Mouse (Mus musculus) erythroblast, embryonic 14.5 days (primary cell): ENCODE results near the gene Sept10. TPM values are rescaled to one million over a fixed set of nuclear protein-coding genes. Genes with fewer than 3 reads are reported as not detected.
"Not testable (repeated sequence)": the region's sequence is repeated elsewhere in the genome, so short reads cannot be mapped to it uniquely, and the experiment has no call there.

Experiments
- H3K27me3 ChIP-seq: 2 replicates; pipeline ENCODE4 v1.6.1; 2012; ENCODE audit warnings: inconsistent platforms; ENCODE audit not compliant: control insufficient read depth
- H3K36me3 ChIP-seq: 2 replicates; pipeline ENCODE4 v1.6.1; 2012; ENCODE audit warnings: mild to moderate bottlenecking, inconsistent platforms; ENCODE audit not compliant: control insufficient read depth
- H3K4me1 ChIP-seq: 2 replicates; pipeline ENCODE4 v1.6.1; 2012; ENCODE audit warnings: inconsistent platforms; ENCODE audit not compliant: control insufficient read depth
- H3K4me3 ChIP-seq: replicated peaks from 2 replicates; pipeline ENCODE3; 2012; ENCODE audit warnings: moderate library complexity, mild to moderate bottlenecking, inconsistent platforms
- H3K9me3 ChIP-seq: 2 replicates; pipeline ENCODE4 v1.6.1; 2012; ENCODE audit warnings: low read length, inconsistent platforms, mixed read lengths; ENCODE audit not compliant: control insufficient read depth
- GATA1 ChIP-seq: IDR thresholded peaks from 2 replicates; pipeline ENCODE4 v1.6.1; 2012; ENCODE audit warnings: low read length, inconsistent platforms, mixed read lengths
- TAL1 ChIP-seq: IDR thresholded peaks from 3 replicates; pipeline ENCODE4 v1.6.1; 2012; ENCODE audit warnings: low read length, inconsistent platforms, mixed read lengths
- polyA plus RNA-seq: library from polyadenylated mRNA; stranded (reverse); fragments of >175 nt; gene quantifications from 2 replicates; pipeline ENCODE4 v1.2.3, GENCODE M21; 2012

Gene Sept10
- polyA plus RNA-seq, 1 experiment = not detected

- no peaks in the 10 kb centered on the region for H3K36me3 ChIP-seq
- H3K9me3 ChIP-seq = no peaks in the 10 kb centered on the region
- H3K4me1 ChIP-seq = no peaks in the 10 kb centered on the region
- TF ChIP-seq GATA1 (no peak), TAL1 (no peak)
- no peaks in the 10 kb centered on the region for H3K27me3 ChIP-seq
- H3K4me3 ChIP-seq = no peak overlapping the region
Observed at GRCm38 (mm10) chr10:59105885-59106284, 115.8 kb downstream of the Sept10 start.

- no peak overlapping the region for H3K4me3 ChIP-seq
- no peaks in the 10 kb centered on the region for H3K36me3 ChIP-seq
- TF ChIP-seq TAL1 (no peak), GATA1 (no peak)
- no peaks in the 10 kb centered on the region for H3K27me3 ChIP-seq
- no peaks in the 10 kb centered on the region for H3K9me3 ChIP-seq
- H3K4me1 ChIP-seq = no peaks in the 10 kb centered on the region
Observed at GRCm38 (mm10) chr10:59104683-59105082, 117.0 kb downstream of the Sept10 start.

- not testable (repeated sequence) for H3K4me1 ChIP-seq, H3K36me3 ChIP-seq, H3K27me3 ChIP-seq, H3K4me3 ChIP-seq, H3K9me3 ChIP-seq
Observed at GRCm38 (mm10) chr10:59103076-59103475, 118.6 kb downstream of the Sept10 start.

- TF ChIP-seq TAL1 = no peak
- no peak for TF ChIP-seq GATA1
- no peaks in the 10 kb centered on the region for H3K4me1 ChIP-seq
- no peaks in the 10 kb centered on the region for H3K27me3 ChIP-seq
- H3K36me3 ChIP-seq = no peaks in the 10 kb centered on the region
- H3K4me3 ChIP-seq = no peak overlapping the region
- no peaks in the 10 kb centered on the region for H3K9me3 ChIP-seq
Observed at GRCm38 (mm10) chr10:59091988-59092387, 129.7 kb downstream of the Sept10 start.

Other genes with a start within 250 kb of the Sept10 start
- 0.01 TPM in 1 of 2 replicates, not detected in the other for gene Sowahc, start 106 bp upstream of the Sept10 start, polyA plus RNA-seq
- gene P4ha1, start 101.4 kb upstream of the Sept10 start, polyA plus RNA-seq = 0.13 and 0.25 TPM in 2 replicates
- gene Gm10273, start 173.8 kb upstream of the Sept10 start, polyA plus RNA-seq = 0.04 and 0.09 TPM in 2 replicates
- not detected in 2 replicates for gene Pla2g12b, start 181.8 kb upstream of the Sept10 start, polyA plus RNA-seq
- gene Oit3, start 219.9 kb upstream of the Sept10 start, polyA plus RNA-seq = 0.08 and 0.09 TPM in 2 replicates